Mouse (Mus musculus): Measurements from ENCODE around the gene Olig1. TPM values are rescaled to one million over a fixed set of nuclear protein-coding genes. Genes with fewer than 3 reads are reported as not detected.
"Not testable (repeated sequence)": the region's sequence is repeated elsewhere in the genome, so short reads cannot be mapped to it uniquely, and the experiment has no call there.

The Olig1 gene
- polyA plus RNA-seq, 1 experiment from 2014 or later: 93.4 TPM

DNA sequence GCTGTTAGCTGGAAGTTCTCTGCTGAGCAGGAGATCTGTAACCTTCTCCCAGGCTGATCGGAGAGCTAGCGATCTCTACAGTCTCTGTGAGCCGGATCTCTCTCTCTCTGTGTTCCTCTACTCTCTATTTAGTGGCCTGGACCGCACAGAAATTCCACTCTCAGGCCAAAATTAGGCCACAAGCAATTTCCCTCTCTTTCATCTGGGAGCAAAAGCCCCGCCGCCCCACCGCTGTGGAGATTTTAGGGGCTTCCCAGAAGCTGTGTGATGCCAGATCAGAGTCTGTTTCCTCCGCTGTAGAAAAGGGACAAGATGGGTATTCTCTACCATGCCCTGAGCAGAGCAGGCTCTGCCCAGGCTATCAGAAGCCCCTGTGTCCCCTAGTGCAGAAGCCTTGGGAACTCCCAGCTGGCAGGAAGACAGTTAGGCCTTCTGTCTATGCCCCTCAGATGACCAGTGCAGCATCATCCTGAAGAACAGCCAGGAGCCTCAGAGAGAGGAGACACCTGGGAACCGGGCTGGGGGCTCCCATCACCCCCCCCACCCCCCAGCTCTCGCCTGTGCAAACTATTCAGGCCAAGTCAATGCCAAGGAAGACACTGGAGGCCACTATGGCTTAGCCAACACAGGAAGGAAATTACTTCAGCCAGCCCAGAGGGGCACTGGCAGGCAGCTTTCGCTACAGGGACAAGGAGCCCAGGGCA, 36.2 kb upstream of the Olig1 start:
- 18% methylated on average over 11 of the region's 11 CpGs for WGBS
- no peaks in the 10 kb centered on the region for H3K4me1 ChIP-seq (replicated peaks; ENCODE audit: control insufficient read depth, insufficient read depth, low read length)
- no peak for ATAC-seq (ENCODE audit: low FRiP score)

DNA sequence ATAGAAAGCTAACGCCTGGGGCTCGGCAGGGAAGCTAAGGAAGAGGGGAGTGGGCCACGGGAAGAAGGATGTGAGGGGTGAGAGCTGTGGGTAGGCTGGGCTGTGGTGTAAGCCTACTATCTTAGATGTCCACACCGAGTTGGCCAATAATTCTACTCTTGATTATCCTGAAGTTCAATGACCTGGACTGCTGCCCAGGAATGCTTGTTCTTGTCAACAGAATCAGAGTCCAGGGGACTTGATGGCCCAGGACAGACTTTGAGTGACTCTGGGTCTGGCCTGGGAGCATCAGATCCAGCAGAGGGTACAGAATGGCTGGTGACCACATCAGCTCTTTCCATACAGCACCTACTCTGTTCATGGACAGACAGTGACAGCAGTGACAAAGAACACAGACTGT, 30.5 kb upstream of the Olig1 start:
- H3K27me3 ChIP-seq (ENCODE audit: control insufficient read depth, insufficient read depth, low read length): peaks cover 97% of the 10 kb centered on the region
- 69% methylated on average over 4 of the region's 4 CpGs for WGBS
- no peak for ATAC-seq (ENCODE audit: low FRiP score)

More for the DNA sequence above, 36.2 kb upstream of the Olig1 start:
- Histone ChIP-seq H3K27me3 (ENCODE audit: control insufficient read depth, insufficient read depth, low read length) (peaks cover 100% of the 10 kb centered on the region), H3K9me3 (ENCODE audit: control insufficient read depth, low read length) (no peaks in the 10 kb centered on the region), H3K4me3 (replicated peaks; ENCODE audit: low read length) (no peak overlapping the region), H3K4me2 (replicated peaks) (no peak overlapping the region), H3K27ac (no peak overlapping the region), H3K36me3 (replicated peaks; ENCODE audit: control insufficient read depth, insufficient read depth) (no peaks in the 10 kb centered on the region), H3K9ac (no peak overlapping the region)
- no peak for DNase-seq (ENCODE audit: low spot score)

DNA sequence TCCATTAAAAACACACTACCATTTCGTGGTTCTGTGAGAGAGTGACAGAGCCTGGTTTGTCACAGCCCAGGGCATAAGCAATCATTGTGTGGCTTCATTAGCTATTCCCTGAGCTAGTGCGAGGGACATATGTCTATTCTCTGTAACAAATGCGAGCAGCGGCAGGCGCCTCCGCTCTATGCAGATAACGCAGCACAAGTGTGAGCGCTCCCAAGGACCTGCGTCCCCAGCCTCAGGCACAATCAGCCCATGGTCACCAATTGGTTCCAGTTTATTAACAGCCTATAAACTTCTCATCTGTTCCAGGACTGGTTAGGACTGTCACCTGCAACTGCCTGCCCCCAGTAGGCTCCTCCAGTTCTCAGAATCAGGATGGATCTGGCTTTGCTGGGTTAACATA, 23.3 kb upstream of the Olig1 start:
- ATAC-seq (ENCODE audit: low FRiP score): peak; percentile 65; the same call in 1 of the 2 replicates
- 12% methylated on average over 9 of the region's 9 CpGs for WGBS
- no peaks in the 10 kb centered on the region for H3K9me3 ChIP-seq (ENCODE audit: control insufficient read depth, low read length)
- H3K27me3 ChIP-seq (ENCODE audit: control insufficient read depth, insufficient read depth, low read length): peaks cover 65% of the 10 kb centered on the region
- no peak overlapping the region for H3K4me2 ChIP-seq (replicated peaks)
- DNase-seq (ENCODE audit: low spot score): no peak
- no peak overlapping the region for H3K4me3 ChIP-seq (replicated peaks; ENCODE audit: low read length)
- no peak overlapping the region for H3K9ac ChIP-seq
- no peak overlapping the region for H3K27ac ChIP-seq
- no peaks in the 10 kb centered on the region for H3K36me3 ChIP-seq (replicated peaks; ENCODE audit: control insufficient read depth, insufficient read depth)
- H3K4me1 ChIP-seq (replicated peaks; ENCODE audit: control insufficient read depth, insufficient read depth, low read length): no peaks in the 10 kb centered on the region

More for the DNA sequence above, 30.5 kb upstream of the Olig1 start:
- no peak overlapping the region for H3K9ac ChIP-seq
- H3K4me2 ChIP-seq (replicated peaks): no peak overlapping the region
- H3K9me3 ChIP-seq (ENCODE audit: control insufficient read depth, low read length): no peaks in the 10 kb centered on the region
- H3K4me1 ChIP-seq (replicated peaks; ENCODE audit: control insufficient read depth, insufficient read depth, low read length): no peaks in the 10 kb centered on the region
- no peak overlapping the region for H3K4me3 ChIP-seq (replicated peaks; ENCODE audit: low read length)
- H3K27ac ChIP-seq: no peak overlapping the region
- no peaks in the 10 kb centered on the region for H3K36me3 ChIP-seq (replicated peaks; ENCODE audit: control insufficient read depth, insufficient read depth)
- DNase-seq (ENCODE audit: low spot score): no peak

DNA sequence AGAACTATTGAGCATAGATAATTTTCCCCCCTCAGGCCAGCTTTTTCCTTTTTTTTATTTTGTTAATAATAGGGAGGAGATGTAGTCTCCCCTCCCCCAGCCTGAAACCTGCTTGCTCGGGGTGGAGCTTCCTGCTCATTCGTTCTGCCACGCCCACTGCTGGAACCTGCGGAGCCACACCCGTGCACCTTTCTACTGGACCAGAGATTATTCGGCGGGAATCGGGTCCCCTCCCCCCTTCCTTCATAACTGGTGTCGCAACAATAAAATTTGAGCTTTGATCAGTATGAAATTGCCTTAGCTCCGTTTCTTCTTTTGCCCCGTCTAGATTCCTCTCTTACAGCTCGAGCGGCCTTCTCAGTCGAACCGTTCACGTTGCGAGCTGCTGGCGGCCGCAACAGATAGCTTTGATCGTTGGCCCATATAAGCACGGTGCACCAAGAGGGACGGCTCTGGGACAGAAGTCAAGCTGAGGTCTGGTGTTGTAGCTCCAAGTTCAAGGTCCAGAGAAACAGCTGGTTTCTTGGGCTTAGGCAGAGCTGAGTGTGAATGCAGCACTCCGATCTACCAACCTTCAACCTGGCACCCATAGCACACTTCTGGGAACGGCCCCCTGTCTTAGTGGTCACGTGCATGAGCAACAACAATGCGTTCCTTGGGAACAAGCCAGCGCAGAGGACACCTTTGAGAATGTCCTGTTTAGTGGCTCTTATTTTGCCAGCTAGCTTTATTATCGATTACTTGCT, 14.0 kb upstream of the Olig1 start:
- H3K4me3 ChIP-seq (replicated peaks; ENCODE audit: low read length); H3K9ac ChIP-seq; H3K4me2 ChIP-seq (replicated peaks); DNase-seq (ENCODE audit: low spot score); H3K9me3 ChIP-seq (ENCODE audit: control insufficient read depth, low read length); H3K4me1 ChIP-seq (replicated peaks; ENCODE audit: control insufficient read depth, insufficient read depth, low read length); H3K27ac ChIP-seq; ATAC-seq (ENCODE audit: low FRiP score); H3K36me3 ChIP-seq (replicated peaks; ENCODE audit: control insufficient read depth, insufficient read depth): not testable (repeated sequence)
- H3K27me3 ChIP-seq (ENCODE audit: control insufficient read depth, insufficient read depth, low read length): peaks cover 50% of the 10 kb centered on the region
- 15% methylated on average over 20 of the region's 28 CpGs for WGBS

DNA sequence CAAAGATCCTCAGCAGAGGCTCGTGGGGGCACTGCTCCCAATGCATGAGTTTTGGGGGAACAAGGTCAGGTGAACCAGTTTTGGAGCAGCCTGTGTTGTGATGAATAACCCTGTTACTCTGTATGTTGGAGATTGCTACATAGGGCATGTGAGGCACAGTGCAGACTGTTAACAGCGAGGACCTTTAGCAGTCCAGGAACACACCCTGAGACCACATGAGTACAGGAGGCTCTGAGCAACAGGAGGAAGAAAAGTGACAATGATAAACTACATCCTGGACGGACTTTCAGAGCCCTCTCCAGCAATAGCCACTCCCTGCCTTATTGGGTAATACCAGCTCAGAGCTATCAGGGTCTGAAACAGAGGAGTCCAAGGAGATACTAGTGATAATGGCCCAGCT, 10.6 kb upstream of the Olig1 start:
- Histone ChIP-seq H3K27ac (no peak overlapping the region), H3K4me3 (replicated peaks; ENCODE audit: low read length) (no peak overlapping the region), H3K4me2 (replicated peaks) (no peak overlapping the region), H3K36me3 (replicated peaks; ENCODE audit: control insufficient read depth, insufficient read depth) (no peaks in the 10 kb centered on the region), H3K27me3 (ENCODE audit: control insufficient read depth, insufficient read depth, low read length) (peaks cover 82% of the 10 kb centered on the region), H3K9me3 (ENCODE audit: control insufficient read depth, low read length) (no peaks in the 10 kb centered on the region), H3K9ac (no peak overlapping the region), H3K4me1 (replicated peaks; ENCODE audit: control insufficient read depth, insufficient read depth, low read length) (no peaks in the 10 kb centered on the region)
- ATAC-seq (ENCODE audit: low FRiP score) (no peak), DNase-seq (ENCODE audit: low spot score) (no peak)
- WGBS: 75% methylated on average over 3 of the region's 3 CpGs

DNA sequence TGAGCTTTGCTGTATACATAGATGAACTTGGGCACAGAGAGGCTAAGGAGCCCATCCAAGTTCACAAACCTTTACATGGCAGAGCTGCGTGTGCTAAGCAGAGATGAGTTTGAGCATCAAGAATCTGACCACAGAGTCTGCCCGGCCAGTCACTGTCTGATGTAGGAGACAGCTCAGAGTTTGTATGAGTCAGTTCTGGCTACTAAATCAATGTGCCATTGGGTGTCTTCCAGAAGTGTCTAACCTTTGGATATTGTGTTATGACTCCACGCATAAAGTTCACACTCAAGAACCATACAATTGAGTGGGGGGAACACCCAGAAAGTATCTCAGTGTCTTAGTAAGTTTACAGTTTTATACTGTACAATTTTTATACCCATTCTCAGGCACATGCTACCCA, 8.7 kb upstream of the Olig1 start:
- H3K4me1 ChIP-seq (replicated peaks; ENCODE audit: control insufficient read depth, insufficient read depth, low read length): no peaks in the 10 kb centered on the region
- no peak overlapping the region for H3K27ac ChIP-seq
- WGBS: 90% methylated on average over 3 of the region's 3 CpGs
- H3K36me3 ChIP-seq (replicated peaks; ENCODE audit: control insufficient read depth, insufficient read depth): no peaks in the 10 kb centered on the region
- ATAC-seq (ENCODE audit: low FRiP score) (no peak), DNase-seq (ENCODE audit: low spot score) (no peak)
- no peak overlapping the region for H3K9ac ChIP-seq
- no peak overlapping the region for H3K4me2 ChIP-seq (replicated peaks)
- H3K9me3 ChIP-seq (ENCODE audit: control insufficient read depth, low read length): no peaks in the 10 kb centered on the region
- H3K4me3 ChIP-seq (replicated peaks; ENCODE audit: low read length): no peak overlapping the region
- H3K27me3 ChIP-seq (ENCODE audit: control insufficient read depth, insufficient read depth, low read length): peaks cover 99% of the 10 kb centered on the region

DNA sequence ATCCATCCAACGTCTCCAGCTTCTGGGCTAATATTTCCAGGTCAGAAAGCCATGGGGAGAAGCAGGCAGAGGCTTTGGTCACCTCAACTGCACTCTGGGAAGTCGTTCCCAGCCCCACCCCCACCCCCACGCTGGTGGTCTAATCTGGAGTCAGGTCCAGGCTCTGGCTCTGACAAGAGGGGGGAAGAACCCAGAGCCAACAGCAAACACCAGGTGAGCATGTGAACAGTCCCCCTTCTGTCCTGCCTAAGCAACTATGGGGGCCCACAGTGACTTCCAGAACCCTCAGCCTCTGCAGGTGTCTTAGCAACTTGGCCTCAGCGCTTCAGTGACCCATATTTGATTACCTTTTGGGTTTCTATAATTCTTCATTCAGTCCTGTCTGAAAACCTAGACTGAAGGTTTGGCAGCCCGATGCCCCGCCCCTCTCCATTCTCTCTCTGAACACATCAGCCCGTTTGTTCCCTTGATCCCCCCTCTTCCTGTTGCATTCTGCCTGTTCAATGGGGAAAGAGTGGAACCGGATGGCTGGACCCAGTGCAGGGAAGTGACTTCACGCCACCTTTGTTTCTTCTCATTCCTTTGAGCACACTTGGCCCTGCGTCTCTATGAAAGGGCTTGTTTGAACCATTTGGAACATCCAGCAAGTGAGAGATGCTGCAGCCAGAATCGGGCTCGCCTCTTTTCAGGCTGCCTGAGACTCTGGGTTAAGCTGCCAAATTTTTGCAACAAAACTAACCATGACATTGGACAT, 6.9 kb upstream of the Olig1 start:
- Histone ChIP-seq H3K36me3 (replicated peaks; ENCODE audit: control insufficient read depth, insufficient read depth) (no peaks in the 10 kb centered on the region), H3K27ac (0 out of 2 replicates have a peak overlapping the region, but pooled peaks have one; percentile 16), H3K9me3 (ENCODE audit: control insufficient read depth, low read length) (no peaks in the 10 kb centered on the region), H3K4me3 (replicated peaks; ENCODE audit: low read length) (no peak overlapping the region), H3K4me2 (replicated peaks) (no peak overlapping the region), H3K27me3 (ENCODE audit: control insufficient read depth, insufficient read depth, low read length) (peaks cover 99% of the 10 kb centered on the region), H3K9ac (no peak overlapping the region), H3K4me1 (replicated peaks; ENCODE audit: control insufficient read depth, insufficient read depth, low read length) (no peaks in the 10 kb centered on the region)
- WGBS: 28% methylated on average over 12 of the region's 12 CpGs
- DNase-seq (ENCODE audit: low spot score) (no peak), ATAC-seq (ENCODE audit: low FRiP score) (peak; percentile 77; the same call in 1 of the 2 replicates)

DNA sequence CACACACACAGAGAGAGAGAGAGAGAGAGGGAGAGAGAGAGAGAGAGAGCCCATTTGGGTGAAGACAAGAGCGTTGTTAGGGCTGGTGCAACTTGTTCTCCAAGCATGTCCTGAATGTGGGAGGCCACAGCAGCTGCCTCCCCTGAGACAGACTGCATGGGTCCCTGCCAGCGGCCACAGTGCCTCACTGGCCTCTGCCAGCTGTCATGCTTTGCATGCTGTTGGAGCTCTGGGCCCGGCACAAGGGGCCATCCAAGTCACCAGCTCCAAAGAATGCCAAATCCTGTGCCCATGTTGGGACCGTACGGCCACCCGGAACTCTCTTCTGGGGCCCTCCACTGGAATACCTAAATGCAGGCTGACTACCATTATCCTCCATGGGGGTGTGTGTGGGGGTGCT, 3.6 kb upstream of the Olig1 start:
- peak; percentile 35; the same call in 1 of the 2 replicates for ATAC-seq (ENCODE audit: low FRiP score)
- 66% methylated on average over 6 of the region's 6 CpGs for WGBS
- no peak overlapping the region for H3K27ac ChIP-seq
- H3K4me3 ChIP-seq (replicated peaks; ENCODE audit: low read length): no peak overlapping the region
- H3K4me1 ChIP-seq (replicated peaks; ENCODE audit: control insufficient read depth, insufficient read depth, low read length): peaks cover 14% of the 10 kb centered on the region
- no peak for DNase-seq (ENCODE audit: low spot score)
- H3K4me2 ChIP-seq (replicated peaks): no peak overlapping the region
- H3K27me3 ChIP-seq (ENCODE audit: control insufficient read depth, insufficient read depth, low read length): peaks cover 99% of the 10 kb centered on the region
- H3K9ac ChIP-seq: no peak overlapping the region
- H3K36me3 ChIP-seq (replicated peaks; ENCODE audit: control insufficient read depth, insufficient read depth): no peaks in the 10 kb centered on the region
- no peaks in the 10 kb centered on the region for H3K9me3 ChIP-seq (ENCODE audit: control insufficient read depth, low read length)
